Mouse (Mus musculus) lung, embryonic 14.5 days (tissue): ENCODE results near the gene Greb1. TPM values are rescaled to one million over a fixed set of nuclear protein-coding genes. Genes with fewer than 3 reads are reported as not detected.

Experiments
- ATAC-seq: fragments of 200-750 bp; cut with Nextera tagmentation; 2 replicates; pipeline ENCODE4 v1.8.0; 2017; ENCODE audit warnings: mild to moderate bottlenecking, moderate TSS enrichment, moderate library complexity; ENCODE audit not compliant: insufficient read depth
- DNase-seq: peaks from one replicate; pipeline ENCODE4 v3.0.0-alpha.2; 2015
- H3K27ac ChIP-seq: fragments of 300-500 bp; sonication (generic); 2 replicates; pipeline ENCODE4 v1.5.1; 2014; ENCODE audit warnings: low read depth, mild to moderate bottlenecking, moderate library complexity
- H3K27me3 ChIP-seq: fragments of 300-500 bp; sonication (generic); 2 replicates; pipeline ENCODE4 v1.6.1; 2014; ENCODE audit warnings: low read length, control low read depth; ENCODE audit not compliant: insufficient read depth
- H3K36me3 ChIP-seq: fragments of 300-500 bp; sonication (generic); 2 replicates; pipeline ENCODE4 v1.6.1; 2014; ENCODE audit warnings: control low read depth; ENCODE audit not compliant: insufficient read depth
- H3K4me1 ChIP-seq: fragments of 300-500 bp; sonication (generic); 2 replicates; pipeline ENCODE4 v1.6.1; 2014; ENCODE audit warnings: antibody characterized with exemption, control low read depth; ENCODE audit not compliant: insufficient read depth
- H3K4me2 ChIP-seq: fragments of 300-500 bp; sonication (generic); 2 replicates; pipeline ENCODE4 v1.6.1; 2014; ENCODE audit warnings: mild to moderate bottlenecking
- H3K4me3 ChIP-seq: fragments of 300-500 bp; sonication (generic); 2 replicates; pipeline ENCODE4 v1.5.1; 2014; ENCODE audit warnings: low read depth, low read length
- H3K9ac ChIP-seq: fragments of 300-500 bp; sonication (generic); 2 replicates; pipeline ENCODE4 v1.6.1; 2014
- H3K9me3 ChIP-seq: fragments of 300-500 bp; sonication (generic); 2 replicates; pipeline ENCODE4 v1.6.1; 2016; ENCODE audit warnings: low read depth, low read length, control low read depth
- CTCF ChIP-seq: IDR thresholded peaks from 2 replicates; pipeline ENCODE4 v1.5.1; 2016; ENCODE audit warnings: antibody characterized with exemption, low read depth
- WGBS: fragments of 180-500 bp; shearing (Covaris S2); extraction: QIAGEN DNeasy Blood & Tissue Kit; methylation state at CpG from one replicate; pipeline ENCODE4 v1.1.7; 2014; 5-methylcytosine and 5-hydroxymethylcytosine counted together
- polyA plus RNA-seq: library from polyadenylated mRNA; unstranded; fragments of >200 nt; fragmentation: Nextera tagmentation; extraction: Ambion mirVana; gene quantifications from 2 replicates; pipeline ENCODE4 v1.2.1, GENCODE M21; 2014

Gene Greb1
- polyA plus RNA-seq, 1 experiment from 2014 or later: 4.4 TPM

- ATAC-seq (no peak), DNase-seq (no peak)
- no peaks in the 10 kb centered on the region for H3K9me3 ChIP-seq
- no peaks in the 10 kb centered on the region for H3K4me1 ChIP-seq
- no peak overlapping the region for H3K9ac ChIP-seq
- no peak overlapping the region for H3K4me3 ChIP-seq
- no peaks in the 10 kb centered on the region for H3K27me3 ChIP-seq
- 88% methylated on average over 10 of the region's 10 CpGs for WGBS
- peaks cover 84% of the 10 kb centered on the region for H3K36me3 ChIP-seq
- no peak for TF ChIP-seq CTCF
- H3K4me2 ChIP-seq: no peak overlapping the region
- no peak overlapping the region for H3K27ac ChIP-seq
Observed at GRCm38 (mm10) chr12:16822181-16822734, 21.6 kb upstream of the Greb1 start.

- TF ChIP-seq CTCF: no peak
- Histone ChIP-seq H3K36me3 (peaks cover 87% of the 10 kb centered on the region), H3K27ac (no peak overlapping the region), H3K4me2 (no peak overlapping the region), H3K9ac (no peak overlapping the region), H3K4me1 (no peaks in the 10 kb centered on the region), H3K4me3 (no peak overlapping the region), H3K27me3 (no peaks in the 10 kb centered on the region), H3K9me3 (no peaks in the 10 kb centered on the region)
- ATAC-seq (no peak), DNase-seq (no peak)
- 83% methylated on average over 7 of the region's 7 CpGs for WGBS
Observed at GRCm38 (mm10) chr12:16820761-16821160, 20.1 kb upstream of the Greb1 start.

- Histone ChIP-seq H3K4me2 (no peak overlapping the region), H3K4me3 (no peak overlapping the region), H3K36me3 (peaks cover 77% of the 10 kb centered on the region), H3K27ac (no peak overlapping the region), H3K9me3 (no peaks in the 10 kb centered on the region), H3K9ac (no peak overlapping the region), H3K27me3 (no peaks in the 10 kb centered on the region), H3K4me1 (no peaks in the 10 kb centered on the region)
- DNase-seq (no peak), ATAC-seq (no peak)
- TF ChIP-seq CTCF: no peak
- WGBS: 40% methylated on average over 11 of the region's 11 CpGs
Observed at GRCm38 (mm10) chr12:16818513-16818912, 17.8 kb upstream of the Greb1 start.

- Histone ChIP-seq H3K27ac (no peak overlapping the region), H3K9me3 (no peaks in the 10 kb centered on the region), H3K36me3 (peaks cover 64% of the 10 kb centered on the region), H3K9ac (no peak overlapping the region), H3K27me3 (no peaks in the 10 kb centered on the region), H3K4me3 (no peak overlapping the region), H3K4me1 (peaks cover 4% of the 10 kb centered on the region), H3K4me2 (no peak overlapping the region)
- TF ChIP-seq CTCF: no peak
- 75% methylated on average over 4 of the region's 4 CpGs for WGBS
- no peak for DNase-seq
- ATAC-seq: no peak
Observed at GRCm38 (mm10) chr12:16817147-16817546, 16.5 kb upstream of the Greb1 start.

GRCm38 (mm10) chr12:16811477-16811876 lies 10.8 kb upstream of the Greb1 start:
- Histone ChIP-seq H3K27ac (no peak overlapping the region), H3K27me3 (peaks cover 12% of the 10 kb centered on the region; the same call in 1 of the 2 replicates), H3K4me2 (peak overlapping the region; percentile 93), H3K9me3 (no peaks in the 10 kb centered on the region), H3K9ac (peak overlapping the region; percentile 90), H3K36me3 (peaks cover 14% of the 10 kb centered on the region), H3K4me3 (peak overlapping the region; percentile 80), H3K4me1 (peaks cover 9% of the 10 kb centered on the region)
- DNase-seq (peak; percentile 49), ATAC-seq (peak; percentile 9; the same call in 1 of the 2 replicates)
- 2% methylated on average over 15 of the region's 15 CpGs for WGBS
- TF ChIP-seq CTCF: no peak

GRCm38 (mm10) chr12:16810525-16811431 lies 10.1 kb upstream of the Greb1 start, which contains the start of gene E2f6:
Gene E2f6, plus strand, starts transcription at chr12:16810963.
- Histone ChIP-seq H3K4me2 (peak within 1 kb of the TSS; percentile 93), H3K27ac (peak within 1 kb of the TSS; percentile 66; the same call in 1 of the 2 replicates), H3K36me3 (peaks cover 9% of the 10 kb centered on the region; the same call in 1 of the 2 replicates), H3K9ac (peak within 1 kb of the TSS; percentile 90), H3K4me3 (peak within 1 kb of the TSS; percentile 80), H3K27me3 (peaks cover 14% of the 10 kb centered on the region; the same call in 1 of the 2 replicates), H3K4me1 (peaks cover 9% of the 10 kb centered on the region), H3K9me3 (no peaks in the 10 kb centered on the region)
- TF ChIP-seq CTCF: no peak
- 6% methylated on average over 80 of the region's 81 CpGs for WGBS
- DNase-seq (peak; percentile 92), ATAC-seq (peak; percentile 84)

GRCm38 (mm10) chr12:16808045-16808444 lies 7.4 kb upstream of the Greb1 start:
- 32% methylated on average over 3 of the region's 3 CpGs for WGBS
- H3K9me3 ChIP-seq: no peaks in the 10 kb centered on the region
- TF ChIP-seq CTCF: peak; percentile 79
- peak; percentile 41; the same call in 1 of the 2 replicates for ATAC-seq
- no peak overlapping the region for H3K4me3 ChIP-seq
- H3K36me3 ChIP-seq: no peaks in the 10 kb centered on the region
- no peak overlapping the region for H3K27ac ChIP-seq
- no peak overlapping the region for H3K4me2 ChIP-seq
- DNase-seq: peak; percentile 85
- no peak overlapping the region for H3K9ac ChIP-seq
- peaks cover 9% of the 10 kb centered on the region for H3K4me1 ChIP-seq
- H3K27me3 ChIP-seq: peaks cover 14% of the 10 kb centered on the region; the same call in 1 of the 2 replicates
